8 mouse cellular contexts compared by ENCODE assay signal in the genomic region with DNA sequence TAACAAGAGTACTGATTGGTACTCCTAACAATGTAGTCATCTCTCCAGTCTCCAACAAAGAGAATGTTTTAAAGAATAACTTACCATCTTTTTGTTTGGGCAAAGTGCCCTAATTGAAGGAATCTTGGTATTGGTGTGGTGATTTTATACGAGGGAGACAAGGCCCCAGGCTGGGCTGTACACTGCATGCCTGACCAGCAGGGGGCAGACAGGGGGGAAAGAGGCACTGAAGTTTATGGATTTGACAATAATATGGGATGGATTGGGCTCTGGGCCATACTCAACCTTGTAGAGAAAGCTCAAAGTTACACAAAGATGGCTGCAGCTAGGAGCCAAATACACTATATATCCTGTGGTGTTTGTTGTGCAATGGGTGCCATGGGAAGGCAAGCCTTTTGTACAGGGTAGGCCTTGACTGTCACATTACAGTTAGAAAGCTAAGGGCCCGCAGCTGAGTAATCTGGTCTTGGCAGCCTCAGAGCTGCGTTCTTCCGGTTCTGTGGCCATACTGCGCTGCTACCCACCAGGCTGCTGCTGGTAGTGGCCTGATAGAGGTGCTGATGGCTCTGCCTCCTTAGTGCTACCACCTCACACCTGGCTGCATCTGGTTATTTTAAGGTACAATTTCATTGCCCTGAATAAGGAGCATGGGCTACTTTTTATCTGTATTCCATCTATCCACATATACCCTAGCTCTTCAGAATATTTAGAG. TPM values are rescaled to one million over a fixed set of nuclear protein-coding genes. Genes with fewer than 3 reads are reported as not detected.
DNase-seq lines count a peak whose midpoint lies in the region; ATAC-seq and TF ChIP-seq lines count a peak whose summit lies in the region.

No protein-coding gene starts in this region.

- peak in 1 of 2 experiments; percentile 20 for DNase-seq in spleen, adult 2 months (ENCODE audit: low read depth in 1 of 2, low spot score in 2 of 2)
- DNase-seq in spleen, adult 12 weeks (ENCODE audit: low spot score): no peak
- peak; percentile 77 for DNase-seq in adrenal gland, postnatal 14 days
- DNase-seq in layer of hippocampus, postnatal 36 days: no peak

- no peaks in the 10 kb centered on the region for H3K27me3 ChIP-seq in spleen, adult 2 months (ENCODE audit: control insufficient read depth, insufficient read depth, low read length)
- no peaks in the 10 kb centered on the region for H3K27me3 ChIP-seq in forebrain, embryonic 12.5 days
- H3K27me3 ChIP-seq in intestine, embryonic 15.5 days (replicated peaks): no peaks in the 10 kb centered on the region
- no peaks in the 10 kb centered on the region for H3K27me3 ChIP-seq in stomach, embryonic 16.5 days (ENCODE audit: control insufficient read depth, insufficient read depth, low read length)

- 75% methylated on average over 5 of the region's 5 CpGs for WGBS in spleen, adult 2 months
- 80% methylated on average over 5 of the region's 5 CpGs for WGBS in forebrain, embryonic 12.5 days
- 81% methylated on average over 5 of the region's 5 CpGs for WGBS in intestine, embryonic 15.5 days
- 83% methylated on average over 5 of the region's 5 CpGs for WGBS in stomach, embryonic 16.5 days

- no peak overlapping the region for H3K4me2 ChIP-seq in forebrain, embryonic 12.5 days
- no peak overlapping the region for H3K4me2 ChIP-seq in intestine, embryonic 15.5 days (replicated peaks)
- H3K4me2 ChIP-seq in stomach, embryonic 16.5 days (ENCODE audit: low read depth, low read length): no peak overlapping the region

- ATAC-seq in forebrain, embryonic 12.5 days (ENCODE audit: low FRiP score): peak; percentile 33; the same call in 1 of the 2 replicates
- peak; percentile 63 for ATAC-seq in intestine, embryonic 15.5 days
- ATAC-seq in megakaryocyte, adult 5-6 weeks (ENCODE audit: poor library complexity, severe bottlenecking): peak; percentile 68
- ATAC-seq in stomach, embryonic 16.5 days (ENCODE audit: insufficient read depth, low FRiP score): peak; percentile 37; the same call in 1 of the 2 replicates

- no peak overlapping the region for H3K27ac ChIP-seq in spleen, adult 2 months (ENCODE audit: insufficient read depth, low read length)
- H3K27ac ChIP-seq in forebrain, embryonic 12.5 days: no peak overlapping the region
- H3K27ac ChIP-seq in intestine, embryonic 15.5 days: no peak overlapping the region
- H3K27ac ChIP-seq in stomach, embryonic 16.5 days (ENCODE audit: low read length): no peak overlapping the region

- peak; percentile 64; the same call in 1 of the 2 replicates for TF ChIP-seq CTCF in spleen, adult 2 months (IDR thresholded peaks at IDR 0.05; ENCODE audit: extremely low read depth, insufficient read depth, insufficient read length, insufficient replicate concordance)

- no peaks in the 10 kb centered on the region for H3K9me3 ChIP-seq in forebrain, embryonic 12.5 days
- no peaks in the 10 kb centered on the region for H3K9me3 ChIP-seq in intestine, embryonic 15.5 days
- no peaks in the 10 kb centered on the region for H3K9me3 ChIP-seq in stomach, embryonic 16.5 days (replicated peaks; ENCODE audit: control insufficient read depth, low read length)

- TF ChIP-seq POLR2A in spleen, adult 2 months (IDR thresholded peaks at IDR 0.05; ENCODE audit: low read depth, low read length): no peak

- H3K4me3 ChIP-seq in spleen, adult 2 months (ENCODE audit: extremely low read depth, insufficient read depth, insufficient read length): no peak overlapping the region
- no peak overlapping the region for H3K4me3 ChIP-seq in forebrain, embryonic 12.5 days (replicated peaks)
- no peak overlapping the region for H3K4me3 ChIP-seq in intestine, embryonic 15.5 days (replicated peaks)
- H3K4me3 ChIP-seq in stomach, embryonic 16.5 days (replicated peaks; ENCODE audit: low read length): no peak overlapping the region

- peaks cover 5% of the 10 kb centered on the region; the same call in 1 of the 2 replicates for H3K36me3 ChIP-seq in spleen, adult 2 months (ENCODE audit: control insufficient read depth, insufficient read depth, low read length)
- H3K36me3 ChIP-seq in forebrain, embryonic 12.5 days (replicated peaks): peaks cover 29% of the 10 kb centered on the region
- H3K36me3 ChIP-seq in intestine, embryonic 15.5 days: 0 out of 2 replicates have a peak, but pooled peaks cover 5% of the 10 kb centered on the region
- H3K36me3 ChIP-seq in stomach, embryonic 16.5 days (ENCODE audit: control insufficient read depth, insufficient read depth, low read length): no peaks in the 10 kb centered on the region

- H3K4me1 ChIP-seq in spleen, adult 2 months (ENCODE audit: control insufficient read depth, insufficient read depth, insufficient read length): no peaks in the 10 kb centered on the region
- peaks cover 4% of the 10 kb centered on the region for H3K4me1 ChIP-seq in forebrain, embryonic 12.5 days
- H3K4me1 ChIP-seq in intestine, embryonic 15.5 days (replicated peaks): no peaks in the 10 kb centered on the region
- no peaks in the 10 kb centered on the region for H3K4me1 ChIP-seq in stomach, embryonic 16.5 days (ENCODE audit: control insufficient read depth, insufficient read depth, low read length)

- H3K9ac ChIP-seq in forebrain, embryonic 12.5 days: no peak overlapping the region
- H3K9ac ChIP-seq in intestine, embryonic 15.5 days: no peak overlapping the region
- H3K9ac ChIP-seq in stomach, embryonic 16.5 days (ENCODE audit: low read length): no peak overlapping the region

RNA-seq across cellular contexts. Expression of a gene that starts 6.7 kb away (rescaled TPM):
- polyA plus RNA-seq in spleen, adult 2 months (2012; rRNA removed): 5.2 and 6.0 TPM in 2 replicates
- total RNA-seq in adrenal gland, postnatal 14 days (2021): 9.3 and 13.1 TPM in 2 replicates
- polyA plus RNA-seq in forebrain, embryonic 12.5 days (2016; fragmentation: Nextera tagmentation; extraction: Ambion mirVana): 18.2 and 22.5 TPM in 2 replicates
- polyA plus RNA-seq in intestine, embryonic 15.5 days (2015; fragmentation: Nextera tagmentation; extraction: Ambion mirVana): 11.1 and 12.5 TPM in 2 replicates
- 2.6 and 2.7 TPM in 2 replicates for total RNA-seq in megakaryocyte, adult 5-6 weeks (2015)
- total RNA-seq in megakaryocyte, adult 5-6 weeks (2017): 3.2 and 4.8 TPM in 2 replicates
- polyA plus RNA-seq in stomach, embryonic 16.5 days (2015; fragmentation: Nextera tagmentation; extraction: Ambion mirVana): 12.7 and 14.9 TPM in 2 replicates
- 10 to 100 TPM; 32.4 to 35.2 TPM for total RNA-seq in layer of hippocampus, postnatal 36 days (2021)
